Mouse (Mus musculus) liver, adult 2 months (tissue): ENCODE measurements around the gene Dzip1l.
A peak's percentile ranks its signal among the peaks of the same experiment; 100 is the strongest.

Experiments used
- CTCF ChIP-seq: fragments of 200-500 bp; IDR thresholded peaks from 2 replicates; pipeline ENCODE4 v1.5.1; 2011; ENCODE audit warnings: low read depth, low read length, control low read depth
- POLR2A ChIP-seq: fragments of 200-500 bp; IDR thresholded peaks from 2 replicates; pipeline ENCODE4 v1.6.1; 2011; ENCODE audit warnings: low read length, control low read depth; ENCODE audit not compliant: insufficient read depth; ENCODE audit errors: extremely low read depth

DNA sequence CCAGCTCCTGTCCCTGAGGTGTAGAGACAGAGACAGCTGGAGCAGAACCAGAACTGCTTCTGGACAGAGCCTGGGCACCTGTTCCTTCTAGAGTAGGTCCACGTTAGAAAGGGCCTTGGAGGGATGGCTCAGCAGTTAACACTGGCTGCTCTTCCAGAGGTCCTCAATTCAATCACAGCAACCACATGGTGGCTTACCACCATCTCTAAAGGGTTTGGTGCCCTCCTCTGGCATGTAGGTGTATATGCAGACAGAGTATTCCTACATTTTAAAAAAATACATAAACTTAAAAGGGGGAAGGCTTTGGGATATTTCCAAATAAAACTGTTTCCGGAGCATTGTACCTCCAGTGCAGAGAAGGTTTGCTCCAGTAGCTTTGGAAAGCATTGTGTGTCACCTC is 48.6 kb upstream of the Dzip1l start:
- peak; percentile 26; the same call in 1 of the 2 replicates for TF ChIP-seq CTCF
- TF ChIP-seq POLR2A: no peak
